Mouse (Mus musculus): ENCODE measurements at regions not wholly inside any gene's neighbourhood (a gene's known extent, or its start where the extent isn't known, plus 50 kb on each side); places are given as distances from the start of the nearest gene placed in this dataset.

DNA sequence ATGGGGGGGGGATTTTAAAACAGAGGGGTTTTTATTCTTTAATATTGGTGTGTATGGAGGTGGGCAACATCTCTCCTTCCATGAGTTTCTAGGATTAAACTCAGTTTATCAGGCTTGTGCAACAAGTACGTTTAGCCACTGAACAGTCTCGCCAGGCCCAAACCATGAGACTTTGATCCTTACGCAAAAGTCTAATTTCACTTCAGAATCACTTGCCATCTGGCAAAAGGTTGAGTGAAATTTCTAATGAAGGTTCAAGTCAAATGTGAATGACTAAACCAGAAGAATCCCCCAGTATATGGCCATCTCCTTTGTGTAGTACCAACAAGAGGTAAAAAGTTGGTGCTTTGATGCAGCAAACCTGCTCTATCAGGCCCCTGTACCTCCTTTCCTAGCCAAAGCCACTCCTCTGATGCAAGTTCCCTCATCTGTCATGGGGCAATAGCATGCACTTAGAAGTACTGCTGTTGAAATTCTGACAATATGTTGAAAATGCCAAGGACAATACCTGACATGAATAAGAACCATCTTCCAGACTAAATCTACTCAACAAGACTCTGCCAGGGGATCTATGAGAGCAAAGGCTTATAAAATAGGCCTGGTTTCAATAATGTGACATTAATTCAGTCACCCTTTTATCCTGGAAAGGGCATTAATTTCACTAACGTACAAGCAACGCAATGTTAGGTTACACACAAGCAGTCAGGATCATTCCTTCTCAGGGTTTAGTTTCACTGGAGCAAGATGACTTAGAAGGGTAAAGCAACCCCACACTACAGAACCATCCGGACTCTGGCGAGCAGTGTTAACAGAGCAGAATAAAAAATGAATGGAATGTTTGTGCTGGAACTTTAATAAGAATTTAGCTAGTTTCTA, 51.9 kb upstream of the Nampt start:
- no peak overlapping the region for H3K4me3 ChIP-seq (replicated peaks; ENCODE audit: extremely low read depth, low read depth, low read length)
- no peak for TF ChIP-seq POLR2A (IDR thresholded peaks at IDR 0.05; ENCODE audit: borderline replicate concordance, extremely low read depth, low read depth, low read length)
- TF ChIP-seq CTCF (IDR thresholded peaks at IDR 0.05; ENCODE audit: insufficient read depth, low read length) = no peak
- no peak for DNase-seq
- WGBS = 66% methylated on average over 7 of the region's 7 CpGs
- H3K4me1 ChIP-seq (ENCODE audit: control insufficient read depth, insufficient read depth, low read length) = peaks cover 20% of the 10 kb centered on the region

- DNase-seq = peak; percentile 79
- Histone ChIP-seq H3K4me1 (ENCODE audit: control insufficient read depth, insufficient read depth, low read length) (peaks cover 20% of the 10 kb centered on the region), H3K4me3 (replicated peaks; ENCODE audit: extremely low read depth, low read depth, low read length) (no peak overlapping the region)
- no peak for TF ChIP-seq CTCF (IDR thresholded peaks at IDR 0.05; ENCODE audit: insufficient read depth, low read length)
- TF ChIP-seq POLR2A (IDR thresholded peaks at IDR 0.05; ENCODE audit: borderline replicate concordance, extremely low read depth, low read depth, low read length) = no peak
- WGBS = 32% methylated on average over 3 of the region's 3 CpGs
These were observed 51.1 kb upstream of the Nampt start for GRCm38 (mm10) chr12:32768082-32768743.

DNA sequence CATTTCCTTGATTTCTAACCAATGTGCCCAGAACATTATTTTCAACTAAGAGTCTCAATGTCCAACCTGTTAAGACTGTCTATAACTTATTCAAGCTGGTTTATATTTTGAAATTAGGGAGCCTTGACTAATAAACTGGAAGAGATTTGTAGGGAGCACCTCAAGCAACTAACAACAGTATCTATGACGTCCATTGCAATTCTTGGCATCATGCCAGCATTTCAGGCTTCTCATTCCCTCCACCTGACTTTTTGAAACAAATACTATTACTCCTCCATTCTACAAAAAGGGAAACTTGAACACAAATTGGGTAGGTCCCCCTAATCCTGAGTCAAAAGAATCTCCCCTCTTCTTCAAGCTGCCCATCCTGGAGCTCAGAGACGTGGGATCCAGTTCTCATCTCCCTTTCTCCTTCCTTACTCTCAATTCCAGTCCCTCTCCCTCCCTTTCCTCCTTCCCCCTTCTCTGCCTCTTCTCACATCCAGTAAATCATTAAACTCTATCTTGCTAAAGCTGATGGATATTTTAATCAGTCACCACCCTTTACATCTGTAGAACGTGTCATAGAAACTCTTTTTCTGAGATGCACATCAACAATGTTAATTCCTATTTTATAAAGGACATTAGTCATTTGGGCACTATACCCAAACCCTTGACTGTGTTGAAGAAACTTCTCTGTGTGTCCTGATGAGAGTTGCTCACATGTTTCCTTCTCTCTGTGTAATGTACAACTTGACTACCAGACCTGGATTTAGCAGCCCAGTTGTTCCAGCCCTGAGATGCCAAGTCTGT, 50.4 kb upstream of the Nampt start:
- H3K4me3 ChIP-seq (replicated peaks; ENCODE audit: extremely low read depth, low read depth, low read length) = no peak overlapping the region
- TF ChIP-seq CTCF (IDR thresholded peaks at IDR 0.05; ENCODE audit: insufficient read depth, low read length) = no peak
- TF ChIP-seq POLR2A (IDR thresholded peaks at IDR 0.05; ENCODE audit: borderline replicate concordance, extremely low read depth, low read depth, low read length) = no peak
- WGBS = 58% methylated on average over 3 of the region's 3 CpGs
- peaks cover 20% of the 10 kb centered on the region for H3K4me1 ChIP-seq (ENCODE audit: control insufficient read depth, insufficient read depth, low read length)
- DNase-seq = no peak

Measured in lung, adult 2 months (tissue).